Mouse (Mus musculus) layer of hippocampus, adult 2 months (tissue): ENCODE results near the gene Scamp3. TPM values are rescaled to one million over a fixed set of nuclear protein-coding genes. Genes with fewer than 3 reads are reported as not detected.
"Not testable (repeated sequence)": the region's sequence is repeated elsewhere in the genome, so short reads cannot be mapped to it uniquely, and the experiment has no call there.

Experiments used
- DNase-seq, 2 experiments: peaks; one replicate each; pipeline ENCODE4 v3.0.0; 2022; ENCODE audit warnings: low spot score in 2 of 2
- H3K27ac ChIP-seq: fragments of 200-600 bp; 2 replicates; pipeline ENCODE4 v1.8.1; 2022
- H3K4me3 ChIP-seq: fragments of 200-600 bp; 2 replicates; pipeline ENCODE4 v1.8.1; 2022; ENCODE audit warnings: mild to moderate bottlenecking
- CTCF ChIP-seq: fragments of 200-600 bp; conservative IDR thresholded peaks from 2 replicates; pipeline ENCODE4 v1.8.1; 2022; ENCODE audit warnings: antibody characterized with exemption, mild to moderate bottlenecking, moderate library complexity
- total RNA-seq, 2 experiments: library from RNA; stranded (reverse); gene quantifications; 2 replicates each; pipeline ENCODE4 v1.2.3; 2021

The Scamp3 gene
- total RNA-seq, 2 experiments from 2014 or later: 67.1 to 69.0 TPM

- no peak for DNase-seq
- no peak for TF ChIP-seq CTCF
- Histone ChIP-seq H3K4me3 (no peak overlapping the region), H3K27ac (no peak overlapping the region)
Measured at GRCm38 (mm10) chr3:89210731-89211130, 33.5 kb downstream of the Scamp3 start.

GRCm38 (mm10) chr3:89213803-89214530 lies 36.7 kb downstream of the Scamp3 start:
- peak; percentile 88 to 92 for DNase-seq
- TF ChIP-seq CTCF: no peak
- H3K27ac ChIP-seq: peak overlapping the region; percentile 97
- peak overlapping the region; percentile 83 for H3K4me3 ChIP-seq

DNA sequence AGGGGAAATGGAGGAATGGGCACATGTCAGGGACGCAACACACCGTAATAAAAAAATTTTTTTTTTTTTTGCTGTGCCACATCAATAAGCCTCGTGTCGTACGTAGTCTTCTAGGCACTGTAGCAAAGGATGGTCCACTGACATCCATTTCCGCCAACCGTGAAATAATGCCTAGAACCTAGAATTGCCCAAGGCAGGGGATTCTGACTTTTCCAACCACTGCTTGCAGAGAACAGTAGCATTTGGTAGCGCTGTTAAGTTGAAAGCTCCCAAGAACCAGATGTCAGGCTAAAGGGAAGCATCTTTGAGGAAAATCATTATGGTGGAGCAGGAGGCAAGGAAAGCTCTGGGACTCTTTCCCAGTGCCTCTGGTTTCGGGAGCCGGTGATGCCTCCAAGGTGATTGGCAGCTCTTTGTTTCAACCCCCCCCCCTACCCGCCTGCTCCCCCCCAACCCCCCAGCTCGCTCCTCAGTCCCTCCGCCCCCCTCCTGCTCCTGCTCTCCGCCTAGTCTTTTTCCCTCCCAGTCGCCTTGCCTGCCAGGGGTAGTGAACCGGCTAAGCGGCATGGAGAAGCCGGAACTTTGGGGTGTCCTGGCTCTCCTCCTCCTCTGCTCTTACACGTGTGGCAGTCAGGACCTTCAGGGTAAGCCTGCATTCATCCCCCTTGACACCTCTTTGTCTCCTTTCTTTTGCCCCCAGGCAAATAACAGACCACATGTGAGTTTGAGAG lies 37.6 kb downstream of the Scamp3 start, which contains the start of gene Thbs3:
Gene Thbs3 (plus strand): TSS at position 500 of the 731 bp plus-strand sequence.
- H3K4me3 ChIP-seq: peak within 1 kb of the TSS; percentile 83
- no peak for TF ChIP-seq CTCF
- DNase-seq: no peak
- H3K27ac ChIP-seq: peak within 1 kb of the TSS; percentile 97

GRCm38 (mm10) chr3:89215853-89216252 lies 38.6 kb downstream of the Scamp3 start:
- Histone ChIP-seq H3K4me3 (peak overlapping the region; percentile 44; the same call in 1 of the 2 replicates), H3K27ac (peak overlapping the region; percentile 97; the same call in 1 of the 2 replicates)
- peak; percentile 96 for TF ChIP-seq CTCF
- DNase-seq: peak; percentile 81 to 82

GRCm38 (mm10) chr3:89216407-89216806 lies 39.1 kb downstream of the Scamp3 start:
- H3K27ac ChIP-seq, DNase-seq, H3K4me3 ChIP-seq: not testable (repeated sequence)

DNA sequence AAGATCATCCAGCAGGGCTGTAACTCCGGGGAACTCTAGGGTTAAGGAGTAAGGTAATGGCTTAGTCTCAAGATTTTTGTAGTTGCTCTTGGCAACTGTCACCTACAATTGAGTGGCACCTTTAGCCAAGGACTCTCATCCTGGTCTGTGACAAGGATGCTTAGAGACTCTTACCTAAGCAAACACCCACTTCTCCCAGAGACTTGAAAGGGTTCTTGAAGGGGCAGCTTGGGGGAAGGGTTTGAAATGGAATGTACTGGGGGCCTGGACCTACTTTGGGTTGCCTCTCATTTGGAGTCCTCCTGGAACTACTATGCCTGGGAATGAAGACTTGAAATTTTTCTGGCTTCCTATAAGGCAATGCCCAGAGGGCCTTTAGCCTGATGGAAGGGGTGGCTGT lies 41.0 kb downstream of the Scamp3 start:
- Histone ChIP-seq H3K4me3 (no peak overlapping the region), H3K27ac (no peak overlapping the region)
- no peak for DNase-seq
- TF ChIP-seq CTCF: no peak

- no peak overlapping the region for H3K4me3 ChIP-seq
- TF ChIP-seq CTCF: no peak
- no peak for DNase-seq
- no peak overlapping the region for H3K27ac ChIP-seq
Measured at GRCm38 (mm10) chr3:89219546-89219945, 42.3 kb downstream of the Scamp3 start.

- H3K4me3 ChIP-seq: no peak overlapping the region
- no peak for TF ChIP-seq CTCF
- DNase-seq: no peak
- no peak overlapping the region for H3K27ac ChIP-seq
Measured at GRCm38 (mm10) chr3:89221167-89221566, 43.9 kb downstream of the Scamp3 start.

DNA sequence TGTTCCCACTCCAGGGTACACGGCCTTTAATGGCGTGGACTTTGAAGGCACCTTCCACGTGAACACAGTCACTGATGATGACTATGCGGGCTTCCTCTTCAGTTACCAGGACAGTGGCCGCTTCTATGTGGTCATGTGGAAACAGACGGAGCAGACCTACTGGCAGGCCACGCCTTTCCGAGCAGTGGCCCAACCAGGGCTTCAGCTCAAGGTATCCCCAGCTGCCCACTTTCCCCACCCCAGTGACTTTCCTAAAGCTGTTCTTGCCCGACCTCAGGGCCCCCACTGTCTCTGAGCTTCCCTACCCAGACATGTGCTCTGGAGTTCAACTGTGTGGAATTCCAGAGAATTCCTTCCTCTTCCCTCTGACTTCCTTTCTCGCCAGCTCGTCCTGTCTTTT lies 47.5 kb downstream of the Scamp3 start:
- no peak for DNase-seq
- no peak for TF ChIP-seq CTCF
- Histone ChIP-seq H3K4me3 (peak overlapping the region; percentile 68), H3K27ac (peak overlapping the region; percentile 93)

DNA sequence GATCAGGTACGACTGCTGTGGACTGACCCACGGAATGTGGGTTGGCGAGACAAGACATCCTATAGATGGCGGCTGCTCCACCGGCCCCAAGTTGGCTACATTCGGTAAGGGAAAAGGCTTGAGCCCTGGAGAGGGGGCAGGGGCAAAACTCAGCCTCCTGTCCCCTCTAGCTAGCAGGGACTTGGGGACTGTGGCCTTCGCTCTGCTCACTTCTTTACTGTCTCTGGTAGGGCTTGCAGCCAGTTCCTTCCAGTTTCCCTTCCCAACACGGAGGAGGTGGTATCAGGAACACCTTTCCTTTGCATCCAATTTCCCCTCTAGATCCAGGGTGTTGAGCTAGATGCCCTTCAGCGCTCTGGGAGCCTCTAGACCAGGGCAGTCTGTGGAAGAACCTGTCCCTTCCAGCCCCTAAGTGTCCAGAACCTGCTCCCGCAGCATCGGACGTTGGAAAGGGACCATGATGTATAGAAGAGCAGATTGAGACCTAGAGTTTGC lies 48.1 kb downstream of the Scamp3 start:
- no peak for TF ChIP-seq CTCF
- Histone ChIP-seq H3K27ac (peak overlapping the region; percentile 93), H3K4me3 (peak overlapping the region; percentile 68)
- no peak for DNase-seq

- DNase-seq: peak in 1 of 2 experiments; percentile 70
- peak overlapping the region; percentile 68 for H3K4me3 ChIP-seq
Measured at GRCm38 (mm10) chr3:89225918-89226317, 48.6 kb downstream of the Scamp3 start.

GRCm38 (mm10) chr3:89226361-89226760 lies 49.1 kb downstream of the Scamp3 start:
- DNase-seq: no peak
- Histone ChIP-seq H3K4me3 (peak overlapping the region; percentile 68), H3K27ac (peak overlapping the region; percentile 93)
- no peak for TF ChIP-seq CTCF

More at GRCm38 (mm10) chr3:89225918-89226317, 48.6 kb downstream of the Scamp3 start:
- peak overlapping the region; percentile 93 for H3K27ac ChIP-seq
- no peak for TF ChIP-seq CTCF

GRCm38 (mm10) chr3:89226900-89227299 lies 49.6 kb downstream of the Scamp3 start, which contains the start of gene Mtx1:
TSS of gene Mtx1 (minus strand) at chr3:89227088.
- peak within 1 kb of the TSS; percentile 93 for H3K27ac ChIP-seq
- DNase-seq: no peak

More at GRCm38 (mm10) chr3:89226900-89227299, 49.6 kb downstream of the Scamp3 start, which contains the start of gene Mtx1:
- peak within 1 kb of the TSS; percentile 68 for H3K4me3 ChIP-seq
- TF ChIP-seq CTCF: no peak
